Mouse (Mus musculus): ENCODE measurements at regions not wholly inside any gene's neighbourhood (a gene's known extent, or its start where the extent isn't known, plus 50 kb on each side); places are given as distances from the start of the nearest gene placed in this dataset.

DNA sequence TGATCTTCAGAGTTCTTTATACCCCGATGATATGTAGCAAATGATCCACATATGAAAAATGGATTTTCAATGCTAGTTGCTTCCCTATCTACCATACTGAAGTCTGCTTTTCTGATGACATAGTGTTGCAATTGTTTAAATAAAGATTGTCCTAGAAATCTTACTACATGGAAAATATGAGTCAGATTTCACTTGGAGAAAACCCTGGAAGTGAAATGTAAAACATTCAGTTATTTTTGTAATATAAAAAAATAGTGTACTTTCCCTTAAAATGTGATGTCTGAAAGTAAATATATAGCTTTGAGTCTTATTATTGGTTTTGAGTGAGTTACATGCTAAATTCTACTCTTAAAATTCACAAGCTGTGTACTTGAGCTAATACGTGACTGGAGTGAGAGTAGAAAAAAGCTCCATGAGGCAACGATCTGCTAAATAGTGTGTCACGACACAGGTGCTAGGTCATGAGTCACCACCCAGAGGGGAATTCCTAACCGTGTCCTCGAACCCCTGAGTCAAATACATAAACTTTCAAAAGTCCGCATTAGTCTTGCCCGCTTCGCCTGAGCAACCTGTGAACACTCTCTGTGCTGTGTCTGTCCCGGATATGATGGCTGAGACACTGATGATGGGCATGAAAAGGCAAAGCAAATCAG is 430.5 kb downstream of the Hsfy2 start:
- peak; percentile 75 for DNase-seq (ENCODE audit: low read depth, low spot score)

DNA sequence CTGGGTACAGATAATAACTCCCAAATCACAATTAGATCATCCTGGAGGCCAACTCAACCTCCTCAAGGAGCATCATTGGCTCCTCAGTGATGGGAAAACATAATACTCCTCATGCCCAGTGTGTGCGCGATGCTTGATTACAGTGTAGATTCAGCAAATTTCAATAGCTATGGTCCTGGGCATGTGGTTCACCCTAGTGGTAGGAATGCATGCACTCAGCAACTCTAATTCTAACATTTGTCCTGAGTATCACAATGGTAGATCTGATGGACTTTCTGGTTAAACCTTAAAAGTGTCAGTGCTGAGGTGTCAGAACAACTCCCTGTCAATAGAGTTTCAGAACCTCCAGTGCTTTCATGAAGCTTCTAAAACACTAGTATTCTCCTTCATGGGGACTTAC is 442.0 kb downstream of the Hsfy2 start:
- DNase-seq (ENCODE audit: low read depth, low spot score): no peak

DNA sequence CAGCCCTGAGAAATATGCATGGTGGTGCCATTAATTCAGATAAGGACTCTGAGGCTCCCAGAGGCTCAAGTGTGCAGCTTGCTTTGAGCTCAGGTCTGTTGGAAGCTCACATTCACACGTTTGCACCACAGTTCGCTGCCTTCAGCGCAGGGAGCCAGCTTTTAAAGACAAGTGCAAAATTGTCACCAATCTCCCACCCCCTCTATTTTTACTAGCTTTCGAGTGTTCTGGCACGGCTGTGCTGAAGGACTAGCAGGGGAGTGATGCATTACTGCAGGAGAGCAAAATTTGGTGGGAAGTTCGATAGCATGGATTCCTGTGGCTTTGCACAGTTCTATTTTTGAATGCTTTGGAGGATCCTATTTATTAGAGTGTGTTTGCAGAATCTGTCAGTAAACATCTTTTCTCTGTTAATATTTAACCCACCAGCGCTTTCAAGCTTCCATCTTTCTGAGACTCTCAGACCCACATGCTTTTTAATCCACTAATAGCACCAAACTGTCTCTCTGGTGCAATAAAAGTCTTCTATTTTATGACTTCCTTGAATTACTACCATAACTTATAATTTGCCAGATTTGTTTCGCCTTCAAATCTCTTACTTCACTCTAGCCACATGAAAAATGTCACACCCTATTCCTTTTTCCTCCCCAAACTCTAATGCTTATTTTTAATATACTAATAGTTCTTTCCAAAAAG is 453.6 kb downstream of the Hsfy2 start:
- no peak for DNase-seq (ENCODE audit: low read depth, low spot score)

DNA sequence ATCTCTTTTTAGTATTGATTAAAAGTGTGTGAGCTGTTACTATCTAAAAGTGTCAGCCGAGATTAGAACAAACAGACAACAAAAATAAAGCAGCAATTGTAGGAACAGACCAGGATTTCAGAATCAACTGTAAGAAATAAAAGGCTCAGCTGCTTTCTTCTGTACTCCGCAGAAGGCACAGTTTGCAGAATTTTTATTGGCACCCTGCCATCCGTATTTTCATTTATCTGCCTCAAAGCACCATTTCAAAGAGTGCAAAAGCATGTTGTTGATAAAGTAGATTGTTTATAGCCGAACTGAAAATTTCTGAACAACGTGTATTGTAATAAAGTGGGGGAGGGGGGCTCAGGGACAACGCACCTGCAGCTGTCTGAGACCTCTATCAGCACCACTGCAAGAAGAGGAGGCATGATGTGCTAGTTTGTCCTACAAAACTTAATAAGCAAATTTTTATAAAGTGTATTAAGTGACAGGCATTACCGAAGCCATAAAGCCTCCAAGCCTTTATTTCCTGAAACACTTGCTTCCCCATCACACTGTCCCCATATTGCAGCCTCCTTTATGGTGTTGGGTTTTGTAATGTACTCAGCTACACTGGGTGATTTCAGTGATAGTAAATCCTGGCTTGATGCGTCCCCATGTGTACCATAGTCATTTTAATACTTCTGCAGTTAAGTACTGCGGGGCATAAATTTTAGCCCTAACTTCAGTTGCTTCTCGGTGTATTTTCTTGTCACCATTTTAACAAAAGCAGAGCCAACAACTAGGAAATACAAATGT is 457.8 kb downstream of the Hsfy2 start:
- DNase-seq (ENCODE audit: low read depth, low spot score): no peak

DNA sequence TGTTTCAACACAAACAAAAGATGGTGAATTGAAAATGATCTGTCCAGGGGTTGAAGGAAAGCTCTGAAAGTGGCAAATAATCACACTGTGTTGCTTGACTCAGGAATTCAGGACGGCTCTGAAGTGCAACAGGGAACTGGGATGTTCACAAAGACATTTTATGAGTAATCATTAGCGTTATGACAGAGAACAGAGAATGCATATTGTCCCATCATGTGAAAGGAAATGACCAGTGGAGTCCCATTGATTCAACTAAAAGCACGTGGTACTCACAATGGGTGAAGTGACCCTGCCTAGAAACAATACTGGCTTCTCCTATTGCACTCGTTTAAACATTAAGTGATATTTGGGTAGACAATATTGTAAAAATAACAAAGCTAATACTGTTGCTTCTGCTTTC is 466.1 kb downstream of the Hsfy2 start:
- DNase-seq (ENCODE audit: low read depth, low spot score): no peak

DNA sequence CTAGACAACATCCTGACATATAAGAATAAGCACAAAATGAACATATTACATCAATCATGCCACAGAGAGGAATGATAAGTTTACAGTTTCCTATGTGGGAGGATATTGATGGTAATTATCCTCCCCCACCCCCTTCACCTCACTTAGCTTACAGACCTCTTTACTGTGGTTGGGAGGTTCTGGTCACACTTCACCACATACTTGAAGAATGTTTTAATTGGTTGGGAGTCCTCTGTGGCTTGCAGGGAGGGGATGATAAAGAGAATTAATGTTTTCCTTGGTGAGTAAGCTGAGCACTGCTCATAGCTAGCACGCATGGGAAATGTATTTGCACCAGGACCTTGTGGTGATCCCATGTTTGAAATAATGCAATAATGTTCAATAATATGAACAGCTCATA is 468.5 kb downstream of the Hsfy2 start:
- no peak for DNase-seq (ENCODE audit: low read depth, low spot score)

DNA sequence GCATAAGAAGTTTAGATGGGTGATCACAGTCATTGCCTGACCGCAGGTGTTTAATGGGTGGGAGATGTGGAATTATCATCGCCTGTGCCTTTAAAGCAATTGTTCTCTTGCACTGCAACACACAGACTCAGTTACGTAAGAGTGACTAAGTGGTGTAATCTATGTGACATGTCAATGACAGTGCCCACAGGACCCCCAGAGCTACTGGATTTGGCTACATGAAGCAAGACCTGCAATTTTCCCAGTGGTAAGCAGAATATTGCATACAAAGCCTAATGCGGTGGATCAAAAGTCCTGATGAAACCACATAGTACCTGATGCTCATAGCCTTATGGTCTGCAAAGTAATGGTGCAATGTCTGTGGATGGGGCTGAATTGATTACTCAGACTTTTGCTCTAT is 469.2 kb downstream of the Hsfy2 start:
- DNase-seq (ENCODE audit: low read depth, low spot score): no peak

DNA sequence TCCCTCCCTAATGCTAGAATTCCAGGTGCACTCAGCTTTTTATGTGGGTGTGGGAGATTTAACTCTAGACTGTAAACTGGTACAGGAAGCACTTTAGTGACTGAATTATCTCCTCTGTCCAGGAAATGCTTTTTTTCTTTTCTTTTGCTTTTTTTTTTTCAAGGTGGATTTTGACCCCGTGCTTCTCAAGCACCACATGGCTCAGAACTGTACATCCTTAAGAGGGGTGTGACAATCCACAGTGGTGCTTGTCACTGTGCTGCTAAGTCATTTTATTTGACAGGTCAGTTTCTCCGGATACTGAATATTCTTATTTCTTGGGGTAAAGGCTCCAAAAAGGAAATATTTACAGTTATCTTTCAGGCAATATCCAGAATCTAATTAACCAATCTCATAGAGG is 472.0 kb downstream of the Hsfy2 start:
- DNase-seq (ENCODE audit: low read depth, low spot score): no peak

DNA sequence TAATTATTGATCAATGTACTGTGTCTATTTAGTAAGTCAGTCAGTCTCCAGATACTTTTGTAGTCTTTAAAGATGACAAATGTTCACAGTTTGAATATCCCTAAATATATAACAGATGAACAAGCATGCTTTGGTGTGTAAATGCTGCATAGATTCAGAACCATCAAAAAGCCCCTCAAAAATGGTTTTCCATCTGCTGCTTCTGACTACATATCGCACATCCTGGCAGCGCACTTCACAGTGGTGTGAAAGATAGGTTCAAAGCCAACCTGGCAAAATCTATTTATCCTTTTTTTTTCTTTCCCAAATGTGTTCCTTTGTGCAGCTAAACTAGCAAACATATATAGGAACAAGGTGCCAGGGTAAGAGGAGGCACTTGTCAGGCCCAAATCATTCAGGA is 472.9 kb downstream of the Hsfy2 start:
- no peak for DNase-seq (ENCODE audit: low read depth, low spot score)

DNA sequence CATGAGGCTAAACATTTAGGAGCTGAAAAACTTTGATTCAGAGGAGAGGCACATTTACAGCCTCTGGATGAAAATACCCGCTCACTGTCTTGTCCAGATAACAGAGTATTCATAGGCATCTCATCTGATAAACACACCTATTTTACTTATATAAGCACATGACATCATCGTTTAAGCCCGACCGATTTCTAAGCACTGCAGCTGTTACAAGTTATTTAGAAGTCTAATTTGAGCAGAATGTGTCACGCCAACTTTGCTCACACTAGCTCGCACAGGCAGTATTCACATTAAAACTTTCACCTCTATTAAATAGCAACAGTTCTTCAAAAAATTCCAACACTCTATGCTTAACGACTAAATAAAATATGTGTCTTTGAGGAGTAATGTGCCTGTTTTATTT is 506.3 kb downstream of the Hsfy2 start:
- no peak for DNase-seq (ENCODE audit: low read depth, low spot score)

DNA sequence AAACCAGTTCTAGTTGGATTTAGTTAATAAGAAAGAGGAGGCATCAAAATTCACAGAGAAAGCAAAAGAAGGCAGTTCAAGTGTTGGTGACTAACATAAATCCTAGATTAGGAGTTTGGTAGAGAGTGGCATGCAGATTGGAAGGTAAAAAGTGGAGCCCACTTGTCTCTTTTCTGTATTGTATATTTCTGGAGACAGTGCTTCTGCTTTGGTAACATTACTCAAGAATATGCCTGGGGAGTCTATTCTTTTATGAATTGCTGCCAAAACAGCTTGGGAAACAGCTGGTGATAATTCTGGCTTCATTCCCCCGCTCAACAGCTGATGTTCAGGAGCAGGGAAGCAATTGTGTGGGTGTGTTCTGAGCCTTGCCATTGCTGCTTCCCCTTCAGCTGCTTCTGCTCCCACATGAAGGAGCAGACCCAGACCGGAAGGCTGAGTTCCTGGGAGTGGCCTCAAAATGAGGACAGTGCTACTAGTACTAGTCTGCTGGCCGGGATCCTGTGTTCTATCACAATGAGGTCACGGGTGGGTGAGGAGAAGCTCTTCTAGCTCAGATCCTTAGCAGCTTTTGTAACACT is 547.9 kb downstream of the Hsfy2 start:
- DNase-seq (ENCODE audit: low read depth, low spot score): no peak

DNA sequence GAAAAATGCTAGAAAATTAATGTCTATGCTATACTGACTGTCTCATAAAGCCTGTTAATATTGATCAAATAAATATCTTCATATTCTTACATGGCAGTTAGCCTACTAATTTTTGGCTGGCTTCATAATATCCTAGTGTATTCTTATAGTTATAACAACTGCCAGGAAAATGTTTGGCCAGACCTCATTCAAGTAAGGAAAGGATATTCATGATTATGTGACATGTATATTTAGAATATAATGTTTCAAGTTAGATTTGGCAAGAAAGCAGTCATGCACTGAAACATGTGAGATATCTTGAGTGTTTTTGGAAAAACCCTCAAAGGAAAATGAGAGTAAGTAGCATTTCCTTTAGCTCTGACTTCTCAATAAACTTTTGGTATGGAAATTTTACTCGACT is 548.9 kb downstream of the Hsfy2 start:
- no peak for DNase-seq (ENCODE audit: low read depth, low spot score)

DNA sequence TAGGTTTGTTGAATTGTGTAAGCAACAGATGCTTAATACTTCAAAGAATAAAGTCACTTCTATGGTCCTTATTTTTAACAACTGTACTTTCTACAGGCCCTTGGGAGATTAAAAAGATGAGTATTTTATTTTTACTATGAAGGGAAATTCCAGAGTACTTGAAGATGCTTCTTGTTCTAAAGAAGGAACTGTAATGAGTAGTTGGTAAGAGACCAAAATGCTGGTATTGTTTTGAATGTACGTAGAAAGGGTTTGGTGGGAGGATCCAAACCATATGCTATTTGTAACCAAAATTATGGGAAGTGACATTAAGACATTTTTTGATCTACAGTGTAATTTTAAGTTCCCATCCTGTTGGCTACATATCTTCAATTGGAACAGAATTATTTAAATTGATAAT is 560.5 kb downstream of the Hsfy2 start:
- no peak for DNase-seq (ENCODE audit: low read depth, low spot score)

DNA sequence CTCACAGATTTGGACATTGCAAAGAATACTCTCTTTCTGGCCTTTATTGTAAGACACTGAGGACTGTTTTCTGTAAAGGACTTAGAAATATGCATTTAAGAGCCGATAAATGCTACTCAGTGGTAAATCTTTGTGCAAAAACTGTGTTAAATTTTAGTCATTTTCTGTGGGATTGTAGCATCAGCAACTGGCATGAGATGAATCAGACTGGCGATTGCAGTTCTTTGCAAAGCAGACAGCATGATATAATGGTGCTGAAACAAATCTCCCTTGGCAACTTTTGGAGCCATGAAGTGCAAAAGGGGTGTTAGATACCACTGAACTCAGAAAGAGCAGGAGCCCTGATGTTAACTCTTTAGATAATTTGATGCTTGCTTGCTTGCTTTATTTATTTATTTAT is 565.0 kb downstream of the Hsfy2 start:
- DNase-seq (ENCODE audit: low read depth, low spot score): no peak

DNA sequence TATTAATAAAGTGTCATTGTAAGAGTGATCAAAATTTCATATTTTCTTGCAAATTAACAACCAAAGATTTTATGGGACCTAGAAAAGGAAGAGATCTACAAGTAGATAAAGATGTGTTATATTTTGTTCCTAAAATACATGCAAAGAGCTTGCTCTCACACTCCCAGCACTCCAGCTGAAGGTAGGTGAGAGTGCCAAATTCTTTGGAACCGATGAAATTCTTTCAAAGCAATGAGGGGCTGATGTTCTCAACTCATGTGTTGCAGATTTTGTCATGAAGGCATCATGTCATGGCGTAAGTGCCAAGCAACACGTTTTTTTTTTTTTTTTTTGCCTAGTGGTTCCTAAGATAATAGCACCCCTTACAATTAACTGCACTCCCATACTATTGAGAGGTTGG is 573.8 kb downstream of the Hsfy2 start:
- DNase-seq (ENCODE audit: low read depth, low spot score): no peak

All from A20 (cell line).